In the genomic region with DNA sequence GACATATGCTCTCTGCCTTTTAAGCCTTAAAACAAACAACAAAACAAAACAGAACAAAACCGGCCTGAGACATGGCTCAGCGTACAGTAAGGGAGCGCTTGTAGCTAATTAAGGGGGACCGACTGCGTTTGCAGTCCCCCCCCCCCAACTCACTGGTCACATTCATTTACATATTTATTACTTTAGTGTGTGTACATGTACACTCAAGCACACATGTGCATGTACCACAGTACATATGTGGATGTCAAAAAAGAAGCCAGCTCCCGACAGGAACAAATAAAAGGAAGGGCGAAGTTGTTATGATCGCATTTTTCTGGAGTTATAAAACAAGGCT, we compare ENCODE assay signal across 8 mouse cellular contexts. TPM values are rescaled to one million over a fixed set of nuclear protein-coding genes. Genes with fewer than 3 reads are reported as not detected.
DNase-seq lines count a peak whose midpoint lies in the region; ATAC-seq and TF ChIP-seq lines count a peak whose summit lies in the region.

No protein-coding gene starts in this region.

- H3K9me3 ChIP-seq in embryonic facial prominence, embryonic 11.5 days (replicated peaks; ENCODE audit: control insufficient read depth, low read length) = no peaks in the 10 kb centered on the region
- H3K9me3 ChIP-seq in hindbrain, postnatal 0 days (ENCODE audit: low read length) = no peaks in the 10 kb centered on the region
- no peaks in the 10 kb centered on the region for H3K9me3 ChIP-seq in midbrain, postnatal 0 days (ENCODE audit: low read length)

- H3K27ac ChIP-seq in layer of hippocampus, adult 2 months = peak overlapping the region; percentile 87
- peak overlapping the region; percentile 92 for H3K27ac ChIP-seq in embryonic facial prominence, embryonic 11.5 days (replicated peaks; ENCODE audit: low read depth, low read length)
- peak overlapping the region; percentile 69; the same call in 1 of the 2 replicates for H3K27ac ChIP-seq in hindbrain, postnatal 0 days
- peak overlapping the region; percentile 74 for H3K27ac ChIP-seq in midbrain, postnatal 0 days (ENCODE audit: low read depth, low read length)

- peaks cover 3% of the 10 kb centered on the region; the same call in 1 of the 2 replicates for H3K4me1 ChIP-seq in embryonic facial prominence, embryonic 11.5 days (ENCODE audit: control insufficient read depth, insufficient read depth, low read length)
- peaks cover 11% of the 10 kb centered on the region for H3K4me1 ChIP-seq in hindbrain, postnatal 0 days (ENCODE audit: insufficient read depth, low read length)
- 0 out of 2 replicates have a peak, but pooled peaks cover 8% of the 10 kb centered on the region for H3K4me1 ChIP-seq in midbrain, postnatal 0 days (ENCODE audit: insufficient read depth, low read length)

- peak; percentile 30; the same call in 1 of the 2 replicates for ATAC-seq in embryonic facial prominence, embryonic 11.5 days (replicated peaks; ENCODE audit: insufficient number of reproducible peaks, low FRiP score, low TSS enrichment, low read depth)
- no peak for ATAC-seq in hindbrain, postnatal 0 days
- ATAC-seq in midbrain, postnatal 0 days (ENCODE audit: low FRiP score) = 0 out of 2 replicates have a peak, but pooled peaks have one; percentile 15

- no peak for TF ChIP-seq CTCF in layer of hippocampus, adult 2 months (conservative IDR thresholded peaks at IDR 0.05)
- TF ChIP-seq CTCF in hindbrain, postnatal 0 days (IDR thresholded peaks at IDR 0.05; ENCODE audit: low read depth) = no peak
- TF ChIP-seq CTCF in midbrain, postnatal 0 days (IDR thresholded peaks at IDR 0.05) = no peak

- H3K36me3 ChIP-seq in embryonic facial prominence, embryonic 11.5 days (replicated peaks; ENCODE audit: control insufficient read depth, insufficient read depth, low read depth, low read length) = no peaks in the 10 kb centered on the region
- no peaks in the 10 kb centered on the region for H3K36me3 ChIP-seq in hindbrain, postnatal 0 days (ENCODE audit: insufficient read depth, low read length)
- H3K36me3 ChIP-seq in midbrain, postnatal 0 days (ENCODE audit: insufficient read depth, low read length) = no peaks in the 10 kb centered on the region

- no peak for DNase-seq in layer of hippocampus, adult 2 months (ENCODE audit: low spot score in 2 of 2)
- no peak for DNase-seq in layer of hippocampus, postnatal 10 days (ENCODE audit: low spot score in 2 of 2)
- DNase-seq in embryonic facial prominence, embryonic 11.5 days (ENCODE audit: low spot score) = no peak
- no peak for DNase-seq in hindbrain, postnatal 0 days (ENCODE audit: low spot score)
- DNase-seq in midbrain, postnatal 0 days (ENCODE audit: low spot score) = no peak
- no peak for DNase-seq in embryo, embryonic 9.5 days (ENCODE audit: extremely low spot score)
- no peak for DNase-seq in c-Kit-positive CD71-positive TER-119-positive erythroid progenitor cells, embryonic 14.5 days (ENCODE audit: low spot score)
- no peak for DNase-seq in adrenal gland, postnatal 36 days

- peak overlapping the region; percentile 60 for H3K9ac ChIP-seq in embryonic facial prominence, embryonic 11.5 days (replicated peaks; ENCODE audit: low read length)
- peak overlapping the region; percentile 42; the same call in 1 of the 2 replicates for H3K9ac ChIP-seq in hindbrain, postnatal 0 days (replicated peaks; ENCODE audit: low read length)
- peak overlapping the region; percentile 50 for H3K9ac ChIP-seq in midbrain, postnatal 0 days (replicated peaks; ENCODE audit: low read length, poor library complexity, severe bottlenecking)

- H3K4me2 ChIP-seq in embryonic facial prominence, embryonic 11.5 days (ENCODE audit: low read depth, low read length) = peak overlapping the region; percentile 56
- H3K4me2 ChIP-seq in hindbrain, postnatal 0 days (ENCODE audit: low read depth, low read length) = peak overlapping the region; percentile 74
- H3K4me2 ChIP-seq in midbrain, postnatal 0 days (ENCODE audit: low read depth, low read length, poor library complexity, severe bottlenecking) = peak overlapping the region; percentile 66

- peak overlapping the region; percentile 55 for H3K4me3 ChIP-seq in layer of hippocampus, adult 2 months
- H3K4me3 ChIP-seq in embryonic facial prominence, embryonic 11.5 days (ENCODE audit: low read depth, low read length) = peak overlapping the region; percentile 30
- H3K4me3 ChIP-seq in hindbrain, postnatal 0 days (ENCODE audit: low read length) = peak overlapping the region; percentile 36
- peak overlapping the region; percentile 37 for H3K4me3 ChIP-seq in midbrain, postnatal 0 days (ENCODE audit: low read depth, low read length)

- H3K27me3 ChIP-seq in embryonic facial prominence, embryonic 11.5 days (ENCODE audit: control insufficient read depth, insufficient read depth, low read length) = no peaks in the 10 kb centered on the region
- no peaks in the 10 kb centered on the region for H3K27me3 ChIP-seq in hindbrain, postnatal 0 days (ENCODE audit: insufficient read depth, low read length)
- H3K27me3 ChIP-seq in midbrain, postnatal 0 days (ENCODE audit: insufficient read depth, low read length) = no peaks in the 10 kb centered on the region

- 15% methylated on average over 8 of the region's 8 CpGs for WGBS in embryonic facial prominence, embryonic 11.5 days
- WGBS in hindbrain, postnatal 0 days = 12% methylated on average over 8 of the region's 8 CpGs
- 11% methylated on average over 8 of the region's 8 CpGs for WGBS in midbrain, postnatal 0 days

RNA-seq across cellular contexts. Expression of a gene that starts 8.9 kb away (rescaled TPM):
- total RNA-seq in layer of hippocampus, adult 2 months (2021) = 1 to 10 TPM; 2.5 to 2.8 TPM
- 1 to 10 TPM; 2.1 to 3.4 TPM for total RNA-seq in layer of hippocampus, postnatal 10 days (2021)
- 17.5 and 20.8 TPM in 2 replicates for polyA plus RNA-seq in embryonic facial prominence, embryonic 11.5 days (2014; fragmentation: Nextera tagmentation; extraction: Ambion mirVana)
- total RNA-seq in hindbrain, postnatal 0 days (2014; rRNA removed) = 5.8 and 10.6 TPM in 2 replicates
- polyA plus RNA-seq in hindbrain, postnatal 0 days (2015; fragmentation: Nextera tagmentation; extraction: Ambion mirVana) = 10.0 and 11.2 TPM in 2 replicates
- 6.7 and 12.2 TPM in 2 replicates for total RNA-seq in midbrain, postnatal 0 days (2014; rRNA removed)
- 6.3 and 8.0 TPM in 2 replicates for polyA plus RNA-seq in midbrain, postnatal 0 days (2015; fragmentation: Nextera tagmentation; extraction: Ambion mirVana)
- total RNA-seq in adrenal gland, postnatal 36 days (2021) = 10 to 100 TPM; 41.3 to 45.5 TPM

RNA-seq across cellular contexts. Expression of a gene that starts 31.5 kb away (rescaled TPM):
- under 1 TPM; 0.49 to 0.56 TPM for total RNA-seq in layer of hippocampus, adult 2 months (2021)
- under 1 TPM; 0.67 to 0.78 TPM for total RNA-seq in layer of hippocampus, postnatal 10 days (2021)
- polyA plus RNA-seq in embryonic facial prominence, embryonic 11.5 days (2014; fragmentation: Nextera tagmentation; extraction: Ambion mirVana) = not detected in 2 replicates
- not detected in 2 replicates for total RNA-seq in hindbrain, postnatal 0 days (2014; rRNA removed)
- polyA plus RNA-seq in hindbrain, postnatal 0 days (2015; fragmentation: Nextera tagmentation; extraction: Ambion mirVana) = 0.26 and 0.40 TPM in 2 replicates
- total RNA-seq in midbrain, postnatal 0 days (2014; rRNA removed) = 0.28 TPM in 1 of 2 replicates, not detected in the other
- 0.25 and 0.48 TPM in 2 replicates for polyA plus RNA-seq in midbrain, postnatal 0 days (2015; fragmentation: Nextera tagmentation; extraction: Ambion mirVana)
- total RNA-seq in adrenal gland, postnatal 36 days (2021) = under 1 TPM in 1 of 2 experiments, not detected in 1; 0.40 TPM

RNA-seq across cellular contexts. Expression of a gene that starts 45.2 kb away (rescaled TPM):
- total RNA-seq in layer of hippocampus, adult 2 months (2021) = 10 to 100 TPM; 25.4 to 25.8 TPM
- 10 to 100 TPM; 19.1 to 19.7 TPM for total RNA-seq in layer of hippocampus, postnatal 10 days (2021)
- 16.4 and 17.2 TPM in 2 replicates for polyA plus RNA-seq in embryonic facial prominence, embryonic 11.5 days (2014; fragmentation: Nextera tagmentation; extraction: Ambion mirVana)
- 23.8 and 26.1 TPM in 2 replicates for total RNA-seq in hindbrain, postnatal 0 days (2014; rRNA removed)
- polyA plus RNA-seq in hindbrain, postnatal 0 days (2015; fragmentation: Nextera tagmentation; extraction: Ambion mirVana) = 16.2 and 18.4 TPM in 2 replicates
- 12.5 and 18.3 TPM in 2 replicates for total RNA-seq in midbrain, postnatal 0 days (2014; rRNA removed)
- polyA plus RNA-seq in midbrain, postnatal 0 days (2015; fragmentation: Nextera tagmentation; extraction: Ambion mirVana) = 16.0 and 17.9 TPM in 2 replicates
- 10 to 100 TPM; 16.0 to 17.4 TPM for total RNA-seq in adrenal gland, postnatal 36 days (2021)

RNA-seq across cellular contexts. Expression of a gene that starts 45.2 kb away (rescaled TPM):
- 10 to 100 TPM; 54.3 to 58.3 TPM for total RNA-seq in layer of hippocampus, adult 2 months (2021)
- 10 to 100 TPM; 34.3 to 35.6 TPM for total RNA-seq in layer of hippocampus, postnatal 10 days (2021)
- 9.5 and 10.1 TPM in 2 replicates for polyA plus RNA-seq in embryonic facial prominence, embryonic 11.5 days (2014; fragmentation: Nextera tagmentation; extraction: Ambion mirVana)
- total RNA-seq in hindbrain, postnatal 0 days (2014; rRNA removed) = 4.9 and 12.6 TPM in 2 replicates
- polyA plus RNA-seq in hindbrain, postnatal 0 days (2015; fragmentation: Nextera tagmentation; extraction: Ambion mirVana) = 10.0 and 11.6 TPM in 2 replicates
- total RNA-seq in midbrain, postnatal 0 days (2014; rRNA removed) = 4.4 and 4.5 TPM in 2 replicates
- polyA plus RNA-seq in midbrain, postnatal 0 days (2015; fragmentation: Nextera tagmentation; extraction: Ambion mirVana) = 6.8 and 7.5 TPM in 2 replicates
- 100 to 1,000 TPM; 295 to 376 TPM for total RNA-seq in adrenal gland, postnatal 36 days (2021)
